In genomic region chr5:22344556-22344975, GRCm38 (mm10) we compare ENCODE assay signal across 9 mouse cellular contexts. TPM values are rescaled to one million over a fixed set of nuclear protein-coding genes. Genes with fewer than 3 reads are reported as not detected.
DNase-seq lines count a peak whose midpoint lies in the region; ATAC-seq and TF ChIP-seq lines count a peak whose summit lies in the region.
"Had no signal": no experiment of that assay in that cellular context is flagged by ENCODE, and none has a peak within 500 bp of the region (broad histone marks: within the 10 kb centered on the region; RNA-seq: fewer than 3 reads in every experiment).

Gene Reln (minus strand): TSS chr5:22344702.

- no peaks in the 10 kb centered on the region for H3K9me3 ChIP-seq in forebrain, postnatal 0 days (ENCODE audit: low read length)
- no peaks in the 10 kb centered on the region for H3K9me3 ChIP-seq in midbrain, embryonic 15.5 days

- no peak for TF ChIP-seq CTCF in forebrain, postnatal 0 days (IDR thresholded peaks at IDR 0.05; ENCODE audit: low read depth)

- H3K9ac ChIP-seq in forebrain, postnatal 0 days, result peak within 1 kb of the TSS; percentile 74
- H3K9ac ChIP-seq in midbrain, embryonic 15.5 days, result peak within 1 kb of the TSS; percentile 79

- H3K36me3 ChIP-seq in forebrain, postnatal 0 days (ENCODE audit: insufficient read depth), result no peaks in the 10 kb centered on the region
- H3K36me3 ChIP-seq in midbrain, embryonic 15.5 days (replicated peaks), result no peaks in the 10 kb centered on the region

- peak within 1 kb of the TSS; percentile 73 for H3K27ac ChIP-seq in forebrain, postnatal 0 days (ENCODE audit: low read depth, low read length)
- peak within 1 kb of the TSS; percentile 91 for H3K27ac ChIP-seq in midbrain, embryonic 15.5 days

- peak; percentile 20 for DNase-seq in adrenal gland, postnatal 14 days
- DNase-seq in adrenal gland, adult 8-10 months, result no peak
- peak; percentile 39 for DNase-seq in right cerebral cortex, postnatal 14 days
- no peak for DNase-seq in right cerebral cortex, adult 2 months (ENCODE audit: low spot score in 2 of 2)
- DNase-seq in forebrain, postnatal 0 days, result peak; percentile 78
- DNase-seq in layer of hippocampus, postnatal 25 days (ENCODE audit: extremely low spot score in 1 of 2, low spot score in 1 of 2), result no peak
- DNase-seq in T-cell, adult 2 months (ENCODE audit: low spot score), result no peak

- 11% methylated on average over 46 of the region's 68 CpGs for WGBS in forebrain, postnatal 0 days
- WGBS in midbrain, embryonic 15.5 days, result under 1% methylated on average over 61 of the region's 68 CpGs

- H3K27me3 ChIP-seq in forebrain, postnatal 0 days (ENCODE audit: insufficient read depth, low read length), result peaks cover 18% of the 10 kb centered on the region
- H3K27me3 ChIP-seq in midbrain, embryonic 15.5 days (replicated peaks), result peaks cover 6% of the 10 kb centered on the region; the same call in 1 of the 2 replicates

- peak within 1 kb of the TSS; percentile 86 for H3K4me2 ChIP-seq in forebrain, postnatal 0 days (ENCODE audit: low read depth)
- peak within 1 kb of the TSS; percentile 82 for H3K4me2 ChIP-seq in midbrain, embryonic 15.5 days

- H3K4me3 ChIP-seq in forebrain, postnatal 0 days (ENCODE audit: low read depth, low read length), result peak within 1 kb of the TSS; percentile 69
- H3K4me3 ChIP-seq in midbrain, embryonic 15.5 days, result peak within 1 kb of the TSS; percentile 78

- H3K4me1 ChIP-seq in forebrain, postnatal 0 days (ENCODE audit: insufficient read depth), result no peaks in the 10 kb centered on the region
- H3K4me1 ChIP-seq in midbrain, embryonic 15.5 days, result peaks cover 23% of the 10 kb centered on the region

- peak; percentile 85 for ATAC-seq in forebrain, postnatal 0 days
- peak; percentile 90 for ATAC-seq in midbrain, embryonic 15.5 days (replicated peaks)

RNA-seq across cellular contexts. Expression of gene Reln, which starts in this region (rescaled TPM):
- total RNA-seq in adrenal gland, postnatal 14 days (2021), result 7.4 and 15.8 TPM in 2 replicates
- total RNA-seq in adrenal gland, adult 8-10 months (2022), result 1 to 10 TPM in 2 of 4 experiments, under 1 TPM in 2; 0.83 to 2.4 (median 1.4) TPM
- total RNA-seq in forebrain, postnatal 0 days (2014; rRNA removed), result 155 and 208 TPM in 2 replicates
- 35.6 and 40.5 TPM in 2 replicates for polyA plus RNA-seq in forebrain, postnatal 0 days (2015; fragmentation: Nextera tagmentation; extraction: Ambion mirVana)
- 10 to 100 TPM; 46.9 to 52.6 TPM for total RNA-seq in layer of hippocampus, postnatal 25 days (2021)
- 39.2 and 51.3 TPM in 2 replicates for polyA plus RNA-seq in midbrain, embryonic 15.5 days (2015; fragmentation: Nextera tagmentation; extraction: Ambion mirVana)
- total RNA-seq: hematopoietic stem cell, adult 5-6 weeks had no signal

Comparison
In these comparisons a context has a peak if more than half of its experiments do, and no peak if none do; other contexts are left out.
1. DNase-seq: peak in adrenal gland, postnatal 14 days (single experiment), right cerebral cortex, postnatal 14 days (single experiment) and forebrain, postnatal 0 days (single experiment); none in adrenal gland, adult 8-10 months (single experiment), right cerebral cortex, adult 2 months (0 of 2), layer of hippocampus, postnatal 25 days (0 of 2) and T-cell, adult 2 months (single experiment).